Mouse (Mus musculus): ENCODE measurements around the gene Crmp1. TPM values are rescaled to one million over a fixed set of nuclear protein-coding genes. Genes with fewer than 3 reads are reported as not detected.

Crmp1 gene
- total RNA-seq, 2 experiments from 2014 or later = 0.04 TPM; not detected in 1

GRCm38 (mm10) chr5:37238654-37239053 lies 3.1 kb upstream of the Crmp1 start:
- ATAC-seq (ENCODE audit: poor library complexity, severe bottlenecking) = no peak

DNA sequence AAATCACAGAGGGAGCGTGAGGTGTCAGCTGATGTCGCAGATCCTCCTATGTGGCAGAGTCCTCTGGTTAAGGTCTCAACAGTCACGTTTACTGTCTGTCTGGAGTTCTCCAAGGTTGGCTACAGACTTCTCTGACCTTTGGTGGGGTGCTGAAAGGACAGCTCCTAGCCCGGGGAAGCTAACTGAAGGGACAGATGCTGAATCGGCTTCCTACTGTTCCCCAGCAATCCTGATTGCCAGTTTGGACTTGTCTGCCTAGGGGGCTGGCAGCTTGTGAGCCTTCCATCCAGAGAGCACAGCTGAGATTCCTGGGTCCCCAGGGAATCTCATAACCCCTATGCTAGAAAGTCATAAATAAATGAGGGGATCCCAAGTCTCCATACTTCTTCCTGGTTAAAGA lies 1.2 kb upstream of the Crmp1 start:
- no peak for ATAC-seq (ENCODE audit: poor library complexity, severe bottlenecking)

GRCm38 (mm10) chr5:37241224-37241623 lies 516 bp upstream of the Crmp1 start:
- ATAC-seq (ENCODE audit: poor library complexity, severe bottlenecking) = no peak

DNA sequence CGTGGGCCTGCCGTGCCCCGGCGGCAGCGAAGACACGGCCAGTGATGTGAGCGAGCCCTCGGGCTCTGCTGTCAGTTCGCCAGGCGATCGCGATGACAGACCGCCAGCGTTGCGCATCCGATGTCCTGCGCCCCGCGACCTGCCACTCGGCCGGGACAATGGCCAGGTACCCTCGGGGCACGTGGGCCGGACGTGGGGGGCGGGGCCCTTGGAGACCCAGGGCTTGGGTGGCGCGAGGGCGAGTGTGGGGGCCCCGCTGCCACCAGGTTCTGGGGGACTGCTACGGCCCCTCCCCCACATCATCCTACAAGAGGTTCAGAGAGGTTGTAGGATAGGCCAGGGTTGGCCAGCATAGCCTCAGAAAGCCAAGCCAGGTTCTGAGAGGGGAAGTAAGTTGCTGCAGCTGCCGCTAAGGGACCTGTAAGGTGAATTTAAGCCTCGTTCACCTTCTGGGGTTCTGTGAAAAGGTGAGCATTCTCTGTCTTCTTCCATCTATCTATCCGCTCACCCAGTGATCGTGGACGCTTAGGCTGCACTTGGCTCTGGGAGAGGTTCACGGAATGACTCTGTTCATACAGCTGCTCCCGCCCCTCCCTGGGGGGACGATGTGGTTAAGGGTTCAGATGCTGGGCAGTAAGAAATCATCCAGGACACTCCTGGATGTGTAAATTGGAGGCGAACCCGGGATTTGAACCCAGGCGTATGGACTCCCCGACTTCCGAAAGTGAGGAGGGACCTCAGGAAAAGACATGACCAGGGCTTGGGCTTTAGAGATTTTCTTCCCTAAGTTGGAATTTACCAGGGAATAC lies 824 bp downstream of the Crmp1 start:
- ATAC-seq (ENCODE audit: poor library complexity, severe bottlenecking) = no peak

GRCm38 (mm10) chr5:37243169-37243886 lies 1.6 kb downstream of the Crmp1 start:
- no peak for ATAC-seq (ENCODE audit: poor library complexity, severe bottlenecking)

DNA sequence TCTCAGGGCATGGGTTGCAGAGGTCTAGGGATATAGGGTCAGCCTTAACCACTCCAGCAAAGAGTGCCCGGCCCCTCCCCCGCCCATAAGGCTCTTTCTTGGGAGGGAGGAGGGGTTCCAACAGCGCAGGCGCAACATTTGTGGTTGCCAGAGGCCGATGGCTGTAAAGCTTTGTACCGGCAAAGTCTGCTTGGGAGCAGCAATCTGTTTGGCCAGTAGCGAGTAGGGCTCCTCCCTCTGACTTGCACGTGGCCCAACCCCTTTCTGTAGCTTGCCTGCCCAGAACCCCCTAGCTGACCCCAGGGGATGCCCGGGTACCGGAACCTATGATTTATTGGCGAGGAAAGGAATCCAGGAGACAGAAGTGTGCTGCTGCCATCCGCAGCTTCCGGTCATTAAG lies 2.4 kb downstream of the Crmp1 start:
- ATAC-seq (ENCODE audit: poor library complexity, severe bottlenecking) = no peak

DNA sequence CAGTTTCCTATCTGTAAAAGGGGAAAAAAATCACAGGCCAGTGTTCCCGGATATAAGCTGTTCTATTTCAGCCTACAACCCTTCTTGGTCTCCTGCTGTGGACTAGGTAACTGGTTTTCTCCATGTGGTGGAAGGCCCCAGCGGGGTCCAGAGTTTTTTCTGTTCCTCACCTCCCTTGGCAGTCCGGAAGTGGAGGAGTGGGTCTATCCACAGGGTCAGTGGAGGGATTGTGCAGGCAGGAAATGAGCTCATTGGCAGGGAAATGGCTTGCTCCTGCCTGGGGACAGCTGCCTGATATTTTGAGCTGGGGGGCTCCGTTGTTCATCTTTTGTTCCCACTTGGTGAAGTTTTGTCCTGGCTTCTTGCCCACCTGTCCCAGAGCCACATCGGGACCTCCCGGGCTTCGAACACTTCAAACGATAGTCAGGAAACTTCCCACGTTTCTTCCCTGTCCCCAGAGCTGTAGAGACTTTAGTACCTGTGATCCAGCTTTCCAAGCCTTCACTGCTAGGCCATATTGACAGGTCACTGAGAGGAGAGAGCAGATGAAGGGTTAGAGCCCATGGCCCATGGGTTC lies 3.0 kb downstream of the Crmp1 start:
- ATAC-seq (ENCODE audit: poor library complexity, severe bottlenecking) = no peak

- ATAC-seq (ENCODE audit: poor library complexity, severe bottlenecking) = no peak
These were observed 3.9 kb downstream of the Crmp1 start for GRCm38 (mm10) chr5:37245651-37246050.

GRCm38 (mm10) chr5:37246138-37246910 lies 4.6 kb downstream of the Crmp1 start:
- no peak for ATAC-seq (ENCODE audit: poor library complexity, severe bottlenecking)

DNA sequence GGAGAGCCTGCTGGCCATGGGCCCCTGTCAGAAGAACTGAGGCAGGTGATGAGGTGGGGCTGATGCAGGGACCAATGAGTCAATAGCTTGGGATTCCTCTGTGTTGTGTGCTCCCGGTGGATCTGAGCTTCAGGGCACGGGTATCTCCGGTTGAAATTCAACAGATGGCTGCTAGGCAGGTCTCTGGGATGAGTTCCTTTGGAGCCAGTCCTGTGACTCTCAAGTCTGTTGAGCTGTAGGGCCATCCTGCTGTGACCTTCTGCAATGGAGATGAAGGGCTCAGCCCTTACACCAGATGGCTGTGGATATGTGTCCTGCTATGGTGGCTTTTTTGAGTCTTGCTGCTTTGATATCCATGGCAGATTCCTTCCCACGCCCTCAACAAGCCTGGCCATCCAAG lies 5.7 kb downstream of the Crmp1 start:
- no peak for ATAC-seq (ENCODE audit: poor library complexity, severe bottlenecking)

DNA sequence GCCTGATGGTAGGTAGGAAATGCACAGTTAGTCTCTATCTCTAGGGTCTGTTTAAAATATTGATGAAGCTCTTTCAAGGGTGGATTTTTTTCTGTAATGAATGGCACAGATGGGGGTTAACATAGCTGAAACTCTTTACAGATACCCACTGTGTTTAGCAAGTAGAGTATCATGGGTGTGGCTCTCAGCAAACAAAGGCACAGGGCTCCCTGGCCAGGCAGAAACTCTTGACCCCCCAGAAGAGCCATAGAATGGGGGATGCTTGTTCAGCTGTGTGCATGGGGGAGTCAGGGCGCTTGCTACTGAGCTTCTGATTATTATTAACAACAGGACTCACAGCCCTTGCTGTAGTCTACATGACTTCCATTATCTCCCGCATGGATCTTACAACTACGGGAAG lies 7.1 kb downstream of the Crmp1 start:
- ATAC-seq (ENCODE audit: poor library complexity, severe bottlenecking) = no peak

DNA sequence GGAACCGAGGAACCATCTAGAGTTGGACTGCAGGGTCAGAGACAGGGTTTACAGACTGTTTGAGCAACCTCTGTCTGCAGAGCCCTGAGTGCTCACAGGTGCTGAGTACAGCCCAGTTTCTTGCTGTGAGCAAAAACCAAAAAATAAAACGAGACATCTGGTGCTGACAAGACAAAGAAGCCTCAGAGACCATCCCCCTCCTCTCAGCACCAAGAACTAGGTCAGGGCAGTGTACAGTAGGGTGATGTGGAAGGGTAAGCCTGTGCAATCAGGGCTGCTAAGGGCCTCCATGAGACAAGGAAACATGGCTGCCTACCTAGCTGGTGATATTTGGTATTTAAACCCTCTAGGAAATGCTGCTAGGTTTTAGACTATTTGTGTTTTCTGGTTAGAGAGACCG lies 9.9 kb downstream of the Crmp1 start:
- ATAC-seq (ENCODE audit: poor library complexity, severe bottlenecking) = no peak

- ATAC-seq (ENCODE audit: poor library complexity, severe bottlenecking) = no peak
These were observed 10.5 kb downstream of the Crmp1 start for GRCm38 (mm10) chr5:37252101-37252804.

- ATAC-seq (ENCODE audit: poor library complexity, severe bottlenecking) = no peak
These were observed 12.8 kb downstream of the Crmp1 start for GRCm38 (mm10) chr5:37254523-37254922.

DNA sequence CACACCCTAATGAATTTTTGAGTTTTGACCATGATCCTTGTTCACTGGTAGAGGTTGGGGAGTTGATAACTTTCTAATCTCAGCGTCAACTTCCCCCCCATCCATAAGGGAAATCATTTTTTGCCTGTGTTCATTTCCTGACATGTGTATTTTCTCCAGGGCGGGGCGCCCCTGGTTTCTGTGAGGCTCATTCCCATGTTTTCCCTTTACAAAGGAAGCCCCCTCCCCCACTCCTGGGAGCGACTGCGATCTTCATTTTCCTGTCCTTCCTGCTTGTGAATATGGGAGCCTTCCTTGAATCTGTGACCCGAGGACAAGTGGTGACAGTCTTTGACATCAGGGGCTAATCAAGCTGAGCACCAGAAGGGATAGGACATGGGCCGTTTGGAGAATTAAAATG lies 15.1 kb downstream of the Crmp1 start:
- ATAC-seq (ENCODE audit: poor library complexity, severe bottlenecking) = no peak

DNA sequence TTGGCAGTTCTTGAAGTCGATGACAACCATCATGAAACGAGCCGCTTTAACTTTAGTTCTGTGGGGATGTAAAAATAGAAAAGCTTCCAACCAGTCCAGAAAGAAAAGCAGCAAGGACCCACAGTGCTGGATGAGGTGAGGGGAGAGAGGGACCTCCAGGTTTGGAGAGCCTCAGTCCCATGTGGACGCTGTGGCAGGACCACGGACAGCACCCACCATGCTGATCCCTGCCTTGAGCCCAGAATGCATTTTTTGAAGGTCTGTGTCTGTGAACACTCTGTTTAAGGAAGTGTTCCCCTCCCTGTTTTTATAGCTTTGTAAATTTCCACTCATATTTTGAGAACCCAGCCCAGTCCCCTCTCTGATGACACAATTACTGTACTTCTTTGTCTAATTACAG lies 15.5 kb downstream of the Crmp1 start:
- no peak for ATAC-seq (ENCODE audit: poor library complexity, severe bottlenecking)

DNA sequence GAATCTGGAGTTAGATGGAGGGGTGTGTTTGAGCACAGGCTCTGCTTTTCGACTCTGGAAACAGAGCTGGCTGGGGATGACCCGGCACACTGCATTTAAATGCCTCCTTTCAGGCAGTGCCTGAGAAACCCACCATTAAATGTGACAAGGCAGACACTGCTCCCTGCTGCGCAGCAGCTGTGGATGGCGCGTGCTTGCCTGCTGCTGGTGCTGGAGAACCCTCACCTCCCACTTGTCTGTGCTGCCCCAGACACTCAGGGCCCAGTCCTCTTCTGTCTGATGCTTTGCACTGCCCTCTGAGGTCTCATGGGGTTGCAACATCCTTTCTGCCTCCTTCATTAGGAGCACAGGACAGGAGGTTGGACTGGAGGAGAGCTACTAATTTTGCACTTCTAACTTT lies 20.0 kb downstream of the Crmp1 start:
- ATAC-seq (ENCODE audit: poor library complexity, severe bottlenecking) = no peak

GRCm38 (mm10) chr5:37263816-37264215 lies 22.1 kb downstream of the Crmp1 start:
- no peak for ATAC-seq (ENCODE audit: poor library complexity, severe bottlenecking)

DNA sequence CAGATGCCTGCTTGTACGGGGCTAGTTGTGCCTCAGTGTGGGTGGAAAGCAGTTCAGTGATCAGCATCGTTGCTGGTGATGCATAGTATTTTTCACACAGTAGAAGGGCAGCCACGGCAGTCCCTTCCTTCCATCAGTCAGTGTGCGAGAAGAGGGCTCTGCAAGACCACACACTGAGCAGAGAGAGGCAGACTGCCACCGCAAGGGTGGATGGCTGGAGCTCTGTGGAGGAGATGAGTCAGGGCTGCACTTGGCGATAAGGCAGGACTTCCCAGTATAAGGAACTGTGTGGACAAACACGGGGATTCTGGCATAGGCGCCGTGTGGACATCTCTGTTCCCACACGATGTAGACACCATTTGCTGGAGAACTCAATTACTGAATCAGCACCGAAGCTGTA lies 39.3 kb downstream of the Crmp1 start:
- ATAC-seq (ENCODE audit: poor library complexity, severe bottlenecking) = no peak

DNA sequence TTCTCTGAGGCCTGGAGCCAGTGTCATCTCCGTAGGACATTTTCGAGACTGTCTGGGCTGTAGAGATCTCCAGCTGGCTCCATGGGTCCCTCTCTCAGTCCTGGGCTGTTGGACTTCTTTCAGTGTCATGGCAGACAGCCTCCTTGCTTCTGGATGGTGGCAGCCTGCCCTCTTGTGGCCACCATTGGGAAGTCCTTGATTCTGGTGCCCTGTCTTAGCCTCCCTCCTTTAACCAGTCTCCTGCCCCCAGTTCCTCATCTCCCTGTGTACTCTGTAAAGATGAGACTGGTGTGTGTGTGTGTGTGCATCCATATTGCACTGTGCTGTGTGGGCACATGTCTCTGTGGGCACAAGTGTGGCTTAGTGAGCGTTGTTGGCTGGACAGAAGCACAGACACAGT lies 46.6 kb downstream of the Crmp1 start:
- no peak for ATAC-seq (ENCODE audit: poor library complexity, severe bottlenecking)

DNA sequence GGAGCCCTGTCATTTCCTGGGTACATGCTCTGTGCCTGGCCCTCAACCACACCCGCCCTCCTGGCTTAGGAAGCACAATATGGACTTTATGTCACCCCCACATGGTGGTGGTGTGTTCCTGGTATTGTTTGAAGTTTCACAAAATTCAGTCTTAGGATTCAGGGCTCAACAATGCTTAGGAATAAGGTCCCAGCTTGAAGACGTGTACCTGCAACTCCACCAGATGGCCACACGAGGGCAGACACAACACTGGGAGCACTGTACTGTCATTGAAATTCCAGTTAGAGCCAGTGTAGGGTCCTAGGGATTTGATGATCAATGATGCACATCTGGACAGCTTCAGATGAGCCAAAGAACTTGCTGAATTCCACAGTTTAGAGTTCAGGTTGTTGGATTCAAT lies 47.5 kb downstream of the Crmp1 start:
- no peak for ATAC-seq (ENCODE audit: poor library complexity, severe bottlenecking)
